10 mouse cellular contexts compared by ENCODE assay signal in the genomic region with DNA sequence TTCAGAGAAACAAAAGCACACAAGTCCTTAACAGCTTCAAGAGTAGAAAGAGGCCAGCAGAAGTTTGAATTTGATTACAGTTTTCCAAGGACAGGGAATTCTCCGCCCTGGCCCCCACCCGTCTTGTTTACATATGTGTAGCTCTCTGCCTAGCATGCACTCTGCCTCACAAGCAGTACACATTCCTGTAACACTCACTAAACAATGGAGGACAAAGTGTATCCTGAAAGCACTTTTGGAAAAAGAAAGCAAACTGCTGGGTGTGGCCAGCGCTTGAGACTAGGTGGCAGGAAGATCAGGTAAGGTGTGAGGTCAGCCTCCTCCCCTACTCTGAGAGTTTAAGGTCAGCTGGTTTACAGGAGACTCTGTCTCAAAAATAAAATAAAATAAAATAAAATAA. TPM values are rescaled to one million over a fixed set of nuclear protein-coding genes. Genes with fewer than 3 reads are reported as not detected.
DNase-seq lines count a peak whose midpoint lies in the region; ATAC-seq and TF ChIP-seq lines count a peak whose summit lies in the region.
"Had no signal": no experiment of that assay in that cellular context is flagged by ENCODE, and none has a peak within 500 bp of the region (broad histone marks: within the 10 kb centered on the region; RNA-seq: fewer than 3 reads in every experiment).

No protein-coding gene starts in this region.

- TF ChIP-seq CTCF in hindbrain, postnatal 0 days (IDR thresholded peaks at IDR 0.05; ENCODE audit: low read depth), result no peak
- no peak for TF ChIP-seq CTCF in E14TG2a.4 (conservative IDR thresholded peaks at IDR 0.05; ENCODE audit: low read length)

- H3K9ac ChIP-seq in hindbrain, postnatal 0 days (replicated peaks; ENCODE audit: low read length), result no peak overlapping the region
- no peak overlapping the region for H3K9ac ChIP-seq in ES-E14 (ENCODE audit: insufficient read depth, low read depth, low read length, poor library complexity, severe bottlenecking)
- H3K9ac ChIP-seq in intestine, embryonic 16.5 days (ENCODE audit: low read depth, low read length), result no peak overlapping the region
- H3K9ac ChIP-seq: embryonic facial prominence, embryonic 12.5 days had no signal

- ATAC-seq in hindbrain, postnatal 0 days, result no peak
- peak; percentile 54 for ATAC-seq in intestine, embryonic 16.5 days
- no peak for ATAC-seq in inflammation-experienced regulatory T-cells, adult 6 months

- no peak overlapping the region for H3K4me2 ChIP-seq in hindbrain, postnatal 0 days (ENCODE audit: low read depth, low read length)
- no peak overlapping the region for H3K4me2 ChIP-seq in intestine, embryonic 16.5 days (ENCODE audit: low read depth, low read length)
- H3K4me2 ChIP-seq: embryonic facial prominence, embryonic 12.5 days had no signal

- peaks cover 37% of the 10 kb centered on the region for H3K4me1 ChIP-seq in hindbrain, embryonic 10.5 days (replicated peaks)
- H3K4me1 ChIP-seq in hindbrain, postnatal 0 days (ENCODE audit: insufficient read depth, low read length), result peaks cover 15% of the 10 kb centered on the region
- H3K4me1 ChIP-seq in E14TG2a.4 (replicated peaks; ENCODE audit: low read depth, low read length) (peaks cover 92% of the 10 kb centered on the region), ES-E14 (ENCODE audit: control insufficient read depth in 2 of 2, insufficient read depth in 2 of 2, low read length in 2 of 2, poor library complexity in 1 of 2) (peaks cover 25 to 26% of the 10 kb centered on the region in 2 experiments)
- H3K4me1 ChIP-seq in intestine, embryonic 16.5 days (ENCODE audit: control insufficient read depth, insufficient read depth, low read length), result peaks cover 35% of the 10 kb centered on the region

- no peaks in the 10 kb centered on the region for H3K27me3 ChIP-seq in hindbrain, embryonic 10.5 days (ENCODE audit: insufficient read depth, poor library complexity, severe bottlenecking)
- no peaks in the 10 kb centered on the region for H3K27me3 ChIP-seq in hindbrain, postnatal 0 days (ENCODE audit: insufficient read depth, low read length)
- H3K27me3 ChIP-seq in E14TG2a.4 (ENCODE audit: insufficient read depth, low read length), result no peaks in the 10 kb centered on the region
- H3K27me3 ChIP-seq in intestine, embryonic 16.5 days (replicated peaks; ENCODE audit: control insufficient read depth, insufficient read depth, low read length), result no peaks in the 10 kb centered on the region
- H3K27me3 ChIP-seq: embryonic facial prominence, embryonic 12.5 days had no signal

- no peak for DNase-seq in hindbrain, embryonic 10.5 days (ENCODE audit: low spot score)
- no peak for DNase-seq in hindbrain, postnatal 0 days (ENCODE audit: low spot score)
- peak; percentile 65 for DNase-seq in ES-E14 (ENCODE audit: low read depth, low spot score)
- DNase-seq in ovary, postnatal 10 days (ENCODE audit: low spot score), result no peak
- DNase-seq in cerebellum, adult 11-12 months, result no peak

- H3K36me3 ChIP-seq in hindbrain, embryonic 10.5 days, result peaks cover 3% of the 10 kb centered on the region
- no peaks in the 10 kb centered on the region for H3K36me3 ChIP-seq in hindbrain, postnatal 0 days (ENCODE audit: insufficient read depth, low read length)
- H3K36me3 ChIP-seq in E14TG2a.4 (ENCODE audit: insufficient read depth, low read length) (peaks cover 26% of the 10 kb centered on the region), ES-E14 (ENCODE audit: control insufficient read depth, insufficient read depth, low read length, poor library complexity, severe bottlenecking) (0 out of 2 replicates have a peak, but pooled peaks cover 1% of the 10 kb centered on the region)
- no peaks in the 10 kb centered on the region for H3K36me3 ChIP-seq in intestine, embryonic 16.5 days (ENCODE audit: control insufficient read depth, insufficient read depth, low read length)
- H3K36me3 ChIP-seq: embryonic facial prominence, embryonic 12.5 days had no signal

- WGBS in hindbrain, embryonic 10.5 days, result 90% methylated on average over 3 of the region's 3 CpGs
- WGBS in hindbrain, postnatal 0 days, result 79% methylated on average over 3 of the region's 3 CpGs
- 47% methylated on average over 3 of the region's 3 CpGs for WGBS in intestine, embryonic 16.5 days

- no peaks in the 10 kb centered on the region for H3K9me3 ChIP-seq in hindbrain, embryonic 10.5 days
- H3K9me3 ChIP-seq in hindbrain, postnatal 0 days (ENCODE audit: low read length), result no peaks in the 10 kb centered on the region
- no peaks in the 10 kb centered on the region for H3K9me3 ChIP-seq in E14TG2a.4 (ENCODE audit: low read length)
- no peaks in the 10 kb centered on the region for H3K9me3 ChIP-seq in ES-E14 (ENCODE audit: control insufficient read depth, insufficient read depth, low read depth, low read length)
- no peaks in the 10 kb centered on the region for H3K9me3 ChIP-seq in intestine, embryonic 16.5 days (ENCODE audit: control insufficient read depth, low read length)
- H3K9me3 ChIP-seq: embryonic facial prominence, embryonic 12.5 days had no signal

- peak overlapping the region; percentile 37; the same call in 1 of the 2 replicates for H3K27ac ChIP-seq in hindbrain, embryonic 10.5 days
- H3K27ac ChIP-seq in hindbrain, postnatal 0 days, result no peak overlapping the region
- peak overlapping the region; percentile 68; the same call in 1 of the 2 replicates for H3K27ac ChIP-seq in ES-E14 (ENCODE audit: insufficient read depth, low read depth, low read length, poor library complexity, severe bottlenecking)
- H3K27ac ChIP-seq in intestine, embryonic 16.5 days (ENCODE audit: low read length), result peak overlapping the region; percentile 78
- H3K27ac ChIP-seq: embryonic facial prominence, embryonic 12.5 days had no signal

- no peak overlapping the region for H3K4me3 ChIP-seq in hindbrain, embryonic 10.5 days
- no peak overlapping the region for H3K4me3 ChIP-seq in hindbrain, postnatal 0 days (ENCODE audit: low read length)
- H3K4me3 ChIP-seq in E14TG2a.4 (replicated peaks; ENCODE audit: low read length) (peak overlapping the region; percentile 27; the same call in 1 of the 2 replicates), ES-E14 (ENCODE audit: insufficient read depth in 1 of 2, low read depth in 1 of 2, low read length in 2 of 2, poor library complexity in 1 of 2, severe bottlenecking in 1 of 2) (0 out of 4 replicates have a peak overlapping the region, but pooled peaks of 1 of the 2 experiments have one; percentile 1)
- H3K4me3 ChIP-seq in intestine, embryonic 16.5 days (ENCODE audit: low read length), result no peak overlapping the region
- H3K4me3 ChIP-seq: embryonic facial prominence, embryonic 12.5 days had no signal

- in situ Hi-C loops in ES-E14 (cut with MboI; ENCODE audit: low sequenced_read_pairs in 2 of 2, unreplicated experiment in 2 of 2), result no loop called here

TF ChIP-seq in ES-E14, 5 proteins besides CTCF, POLR2A, EP300 and RAD21:
- peak; percentile 36; the same call in 1 of the 2 replicates for TF ChIP-seq CHD2 (IDR thresholded peaks at IDR 0.05; ENCODE audit: low read depth, low read length)
- TF ChIP-seq HCFC1 (IDR thresholded peaks at IDR 0.05; ENCODE audit: borderline replicate concordance, insufficient read depth, low read length), result no peak

RNA-seq across cellular contexts. Expression of gene Scarb2, which starts 8.4 kb away (rescaled TPM):
- 9.2 and 11.8 TPM in 2 replicates for polyA plus RNA-seq in hindbrain, embryonic 10.5 days (2016; fragmentation: Nextera tagmentation; extraction: Ambion mirVana)
- 112 and 125 TPM in 2 replicates for total RNA-seq in hindbrain, postnatal 0 days (2014; rRNA removed)
- polyA plus RNA-seq in hindbrain, postnatal 0 days (2015; fragmentation: Nextera tagmentation; extraction: Ambion mirVana), result 21.7 and 22.9 TPM in 2 replicates
- 39.0 and 89.0 TPM in 2 replicates for total RNA-seq in ES-E14 (2012; rRNA removed)
- 12.9 and 13.5 TPM in 2 replicates for polyA plus RNA-seq in intestine, embryonic 16.5 days (2015; fragmentation: Nextera tagmentation; extraction: Ambion mirVana)
- polyA plus RNA-seq in inflammation-experienced regulatory T-cells, adult 6 months (2017; shearing (Covaris generic)), result 1 to 10 TPM; 8.3 to 9.2 (median 8.5) TPM

RNA-seq across cellular contexts. Expression of gene Fam47e, which starts 56.6 kb away (rescaled TPM):
- polyA plus RNA-seq in hindbrain, embryonic 10.5 days (2016; fragmentation: Nextera tagmentation; extraction: Ambion mirVana), result 0.86 TPM in 1 of 2 replicates, not detected in the other
- total RNA-seq in hindbrain, postnatal 0 days (2014; rRNA removed), result 0.68 and 1.9 TPM in 2 replicates
- polyA plus RNA-seq in hindbrain, postnatal 0 days (2015; fragmentation: Nextera tagmentation; extraction: Ambion mirVana), result 1.4 and 1.5 TPM in 2 replicates
- total RNA-seq in ES-E14 (2012; rRNA removed), result not detected in 2 replicates
- polyA plus RNA-seq in intestine, embryonic 16.5 days (2015; fragmentation: Nextera tagmentation; extraction: Ambion mirVana), result 0.18 and 0.29 TPM in 2 replicates
- polyA plus RNA-seq in inflammation-experienced regulatory T-cells, adult 6 months (2017; shearing (Covaris generic)), result not detected
- polyA plus RNA-seq: embryonic facial prominence, embryonic 12.5 days; heart, embryonic 14.5 days had no signal
